Mouse (Mus musculus): ENCODE results near the gene Engase. TPM values are rescaled to one million over a fixed set of nuclear protein-coding genes. Genes with fewer than 3 reads are reported as not detected.

Gene Engase
- polyA plus RNA-seq, 1 experiment, result 8.3 TPM

GRCm38 (mm10) chr11:118445843-118446242 lies 30.8 kb upstream of the Engase start:
- H3K27me3 ChIP-seq (ENCODE audit: control insufficient read depth, insufficient read depth, low read length), result no peaks in the 10 kb centered on the region
- H3K4me1 ChIP-seq (ENCODE audit: control insufficient read depth, insufficient read depth, low read length), result peaks cover 12% of the 10 kb centered on the region; the same call in 1 of the 2 replicates
- no peak overlapping the region for H3K27ac ChIP-seq (ENCODE audit: insufficient read depth, low read length)
- no peak overlapping the region for H3K4me3 ChIP-seq (replicated peaks; ENCODE audit: insufficient read depth, low read depth, low read length)
- WGBS, result 10% methylated on average over 3 of the region's 3 CpGs
- TF ChIP-seq CTCF (IDR thresholded peaks at IDR 0.05; ENCODE audit: borderline replicate concordance, insufficient read depth, low read depth, low read length), result peak; percentile 97
- no peak for TF ChIP-seq POLR2A (IDR thresholded peaks at IDR 0.05; ENCODE audit: borderline replicate concordance, insufficient read depth, low read length)
- peak; percentile 53 to 75 for DNase-seq

GRCm38 (mm10) chr11:118447346-118447745 lies 29.3 kb upstream of the Engase start:
- TF ChIP-seq CTCF (IDR thresholded peaks at IDR 0.05; ENCODE audit: borderline replicate concordance, insufficient read depth, low read depth, low read length) (no peak), POLR2A (IDR thresholded peaks at IDR 0.05; ENCODE audit: borderline replicate concordance, insufficient read depth, low read length) (no peak)
- peak in 1 of 2 experiments; percentile 37 for DNase-seq
- Histone ChIP-seq H3K27me3 (ENCODE audit: control insufficient read depth, insufficient read depth, low read length) (no peaks in the 10 kb centered on the region), H3K4me3 (replicated peaks; ENCODE audit: insufficient read depth, low read depth, low read length) (no peak overlapping the region), H3K27ac (ENCODE audit: insufficient read depth, low read length) (no peak overlapping the region), H3K4me1 (ENCODE audit: control insufficient read depth, insufficient read depth, low read length) (peaks cover 12% of the 10 kb centered on the region; the same call in 1 of the 2 replicates)
- 30% methylated on average over 4 of the region's 4 CpGs for WGBS

GRCm38 (mm10) chr11:118448385-118448784 lies 28.2 kb upstream of the Engase start:
- Histone ChIP-seq H3K4me3 (replicated peaks; ENCODE audit: insufficient read depth, low read depth, low read length) (no peak overlapping the region), H3K27ac (ENCODE audit: insufficient read depth, low read length) (no peak overlapping the region), H3K4me1 (ENCODE audit: control insufficient read depth, insufficient read depth, low read length) (peaks cover 12% of the 10 kb centered on the region; the same call in 1 of the 2 replicates), H3K27me3 (ENCODE audit: control insufficient read depth, insufficient read depth, low read length) (no peaks in the 10 kb centered on the region)
- 48% methylated on average over 8 of the region's 8 CpGs for whole genome bisulfite sequencing
- DNase-seq, result no peak
- TF ChIP-seq POLR2A (IDR thresholded peaks at IDR 0.05; ENCODE audit: borderline replicate concordance, insufficient read depth, low read length) (no peak), CTCF (IDR thresholded peaks at IDR 0.05; ENCODE audit: borderline replicate concordance, insufficient read depth, low read depth, low read length) (no peak)

GRCm38 (mm10) chr11:118451211-118451610 lies 25.4 kb upstream of the Engase start:
- no peak for TF ChIP-seq CTCF (IDR thresholded peaks at IDR 0.05; ENCODE audit: borderline replicate concordance, insufficient read depth, low read depth, low read length)
- TF ChIP-seq POLR2A (IDR thresholded peaks at IDR 0.05; ENCODE audit: borderline replicate concordance, insufficient read depth, low read length), result no peak

GRCm38 (mm10) chr11:118452955-118453354 lies 23.7 kb upstream of the Engase start:
- WGBS, result 76% methylated on average over 2 of the region's 2 CpGs
- TF ChIP-seq CTCF (IDR thresholded peaks at IDR 0.05; ENCODE audit: borderline replicate concordance, insufficient read depth, low read depth, low read length) (no peak), POLR2A (IDR thresholded peaks at IDR 0.05; ENCODE audit: borderline replicate concordance, insufficient read depth, low read length) (no peak)
- Histone ChIP-seq H3K27me3 (ENCODE audit: control insufficient read depth, insufficient read depth, low read length) (no peaks in the 10 kb centered on the region), H3K27ac (ENCODE audit: insufficient read depth, low read length) (no peak overlapping the region), H3K4me3 (replicated peaks; ENCODE audit: insufficient read depth, low read depth, low read length) (no peak overlapping the region), H3K4me1 (ENCODE audit: control insufficient read depth, insufficient read depth, low read length) (peaks cover 7% of the 10 kb centered on the region)
- DNase-seq, result no peak

More at GRCm38 (mm10) chr11:118451211-118451610, 25.4 kb upstream of the Engase start:
- no peak overlapping the region for H3K4me3 ChIP-seq (replicated peaks; ENCODE audit: insufficient read depth, low read depth, low read length)
- H3K27me3 ChIP-seq (ENCODE audit: control insufficient read depth, insufficient read depth, low read length), result no peaks in the 10 kb centered on the region
- no peak for DNase-seq
- no peak overlapping the region for H3K27ac ChIP-seq (ENCODE audit: insufficient read depth, low read length)
- 57% methylated on average over 6 of the region's 6 CpGs for WGBS
- peaks cover 14% of the 10 kb centered on the region for H3K4me1 ChIP-seq (ENCODE audit: control insufficient read depth, insufficient read depth, low read length)

GRCm38 (mm10) chr11:118453886-118454671 lies 22.6 kb upstream of the Engase start:
- Histone ChIP-seq H3K4me1 (ENCODE audit: control insufficient read depth, insufficient read depth, low read length) (peaks cover 2% of the 10 kb centered on the region; the same call in 1 of the 2 replicates), H3K27ac (ENCODE audit: insufficient read depth, low read length) (no peak overlapping the region), H3K27me3 (ENCODE audit: control insufficient read depth, insufficient read depth, low read length) (no peaks in the 10 kb centered on the region), H3K4me3 (replicated peaks; ENCODE audit: insufficient read depth, low read depth, low read length) (no peak overlapping the region)
- 78% methylated on average over 11 of the region's 11 CpGs for whole genome bisulfite sequencing
- TF ChIP-seq CTCF (IDR thresholded peaks at IDR 0.05; ENCODE audit: borderline replicate concordance, insufficient read depth, low read depth, low read length), result no peak
- TF ChIP-seq POLR2A (IDR thresholded peaks at IDR 0.05; ENCODE audit: borderline replicate concordance, insufficient read depth, low read length), result no peak
- DNase-seq, result no peak

- H3K27ac ChIP-seq (ENCODE audit: insufficient read depth, low read length), result no peak overlapping the region
- H3K4me1 ChIP-seq (ENCODE audit: control insufficient read depth, insufficient read depth, low read length), result peaks cover 2% of the 10 kb centered on the region; the same call in 1 of the 2 replicates
- TF ChIP-seq CTCF (IDR thresholded peaks at IDR 0.05; ENCODE audit: borderline replicate concordance, insufficient read depth, low read depth, low read length) (no peak), POLR2A (IDR thresholded peaks at IDR 0.05; ENCODE audit: borderline replicate concordance, insufficient read depth, low read length) (no peak)
- no peak for DNase-seq
- no peaks in the 10 kb centered on the region for H3K27me3 ChIP-seq (ENCODE audit: control insufficient read depth, insufficient read depth, low read length)
- 84% methylated on average over 6 of the region's 6 CpGs for WGBS
- no peak overlapping the region for H3K4me3 ChIP-seq (replicated peaks; ENCODE audit: insufficient read depth, low read depth, low read length)
Observed at GRCm38 (mm10) chr11:118455788-118456187, 20.8 kb upstream of the Engase start.

GRCm38 (mm10) chr11:118456937-118457336 lies 19.7 kb upstream of the Engase start:
- DNase-seq, result no peak
- H3K27me3 ChIP-seq (ENCODE audit: control insufficient read depth, insufficient read depth, low read length), result no peaks in the 10 kb centered on the region
- H3K27ac ChIP-seq (ENCODE audit: insufficient read depth, low read length), result no peak overlapping the region
- 88% methylated on average over 11 of the region's 11 CpGs for WGBS
- no peak overlapping the region for H3K4me3 ChIP-seq (replicated peaks; ENCODE audit: insufficient read depth, low read depth, low read length)
- H3K4me1 ChIP-seq (ENCODE audit: control insufficient read depth, insufficient read depth, low read length), result peaks cover 2% of the 10 kb centered on the region; the same call in 1 of the 2 replicates
- TF ChIP-seq CTCF (IDR thresholded peaks at IDR 0.05; ENCODE audit: borderline replicate concordance, insufficient read depth, low read depth, low read length) (no peak), POLR2A (IDR thresholded peaks at IDR 0.05; ENCODE audit: borderline replicate concordance, insufficient read depth, low read length) (no peak)

Measured in cerebellum, adult 2 months (tissue).